Comparison of ENCODE assay signal across 11 mouse cellular contexts in the genomic region with DNA sequence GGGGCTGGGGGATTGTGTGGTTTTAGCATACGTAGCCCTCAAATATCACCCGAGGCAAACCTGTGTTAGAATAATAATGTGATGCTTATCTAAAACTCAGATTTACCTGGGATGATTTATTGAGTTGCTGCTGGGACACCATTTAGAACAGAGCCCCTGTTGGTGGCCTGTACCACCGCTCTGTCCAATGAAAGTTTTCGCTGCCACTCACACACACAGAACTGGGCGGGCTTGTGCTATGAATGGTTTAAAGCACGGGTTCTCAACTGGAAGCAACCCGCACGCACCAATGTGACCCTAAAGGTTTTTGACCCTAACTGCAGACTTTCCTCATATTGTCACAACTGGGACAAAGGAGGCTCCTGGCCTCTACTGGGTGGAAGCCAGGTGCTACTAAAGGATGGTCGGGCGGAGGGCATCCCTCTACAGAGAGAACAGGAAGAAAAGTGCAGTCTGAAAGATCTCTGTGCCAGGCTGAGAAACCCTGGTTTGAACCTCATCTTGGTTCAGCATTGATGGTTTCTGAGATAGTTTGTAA. TPM values are rescaled to one million over a fixed set of nuclear protein-coding genes. Genes with fewer than 3 reads are reported as not detected.
A peak's percentile ranks its signal among the peaks of the same experiment; 100 is the strongest.
DNase-seq lines count a peak whose midpoint lies in the region; ATAC-seq and TF ChIP-seq lines count a peak whose summit lies in the region.
"Had no signal": no experiment of that assay in that cellular context is flagged by ENCODE, and none has a peak within 500 bp of the region (broad histone marks: within the 10 kb centered on the region; RNA-seq: fewer than 3 reads in every experiment).

No protein-coding gene starts in this region.

- no peak for ATAC-seq in hindbrain, embryonic 13.5 days (ENCODE audit: low FRiP score)
- ATAC-seq in hindbrain, embryonic 12.5 days (ENCODE audit: low FRiP score): no peak
- ATAC-seq in limb, embryonic 14.5 days (ENCODE audit: low FRiP score, low read depth): no peak

- TF ChIP-seq POLR2A in limb, embryonic 14.5 days (IDR thresholded peaks at IDR 0.05; ENCODE audit: borderline replicate concordance, extremely low read depth, insufficient read depth, insufficient read length): no peak

- peak overlapping the region; percentile 76; the same call in 1 of the 2 replicates for H3K4me2 ChIP-seq in hindbrain, embryonic 13.5 days
- H3K4me2 ChIP-seq in hindbrain, embryonic 12.5 days (replicated peaks): no peak overlapping the region
- no peak overlapping the region for H3K4me2 ChIP-seq in limb, embryonic 14.5 days (replicated peaks; ENCODE audit: low read depth, low read length, severe bottlenecking)

- H3K36me3 ChIP-seq in hindbrain, embryonic 13.5 days: 0 out of 2 replicates have a peak, but pooled peaks cover 3% of the 10 kb centered on the region
- H3K36me3 ChIP-seq in hindbrain, embryonic 12.5 days: no peaks in the 10 kb centered on the region
- peaks cover 19% of the 10 kb centered on the region for H3K36me3 ChIP-seq in limb, embryonic 14.5 days (ENCODE audit: control insufficient read depth, insufficient read depth, low read length)
- H3K36me3 ChIP-seq: liver, embryonic 12.5 days had no signal

- no peak overlapping the region for H3K4me3 ChIP-seq in hindbrain, embryonic 13.5 days
- H3K4me3 ChIP-seq in hindbrain, embryonic 12.5 days: no peak overlapping the region
- H3K4me3 ChIP-seq in limb, embryonic 14.5 days (replicated peaks; ENCODE audit: low read length): no peak overlapping the region

- H3K4me1 ChIP-seq in hindbrain, embryonic 13.5 days (replicated peaks): peaks cover 27% of the 10 kb centered on the region
- peaks cover 26% of the 10 kb centered on the region for H3K4me1 ChIP-seq in hindbrain, embryonic 12.5 days
- peaks cover 45% of the 10 kb centered on the region for H3K4me1 ChIP-seq in limb, embryonic 14.5 days (ENCODE audit: control insufficient read depth, insufficient read depth, low read length)

- H3K9ac ChIP-seq in hindbrain, embryonic 13.5 days: no peak overlapping the region
- H3K9ac ChIP-seq in hindbrain, embryonic 12.5 days: no peak overlapping the region
- H3K9ac ChIP-seq in limb, embryonic 14.5 days (ENCODE audit: low read depth, low read length, severe bottlenecking): no peak overlapping the region

- no peaks in the 10 kb centered on the region for H3K9me3 ChIP-seq in hindbrain, embryonic 13.5 days
- H3K9me3 ChIP-seq in hindbrain, embryonic 12.5 days (replicated peaks): no peaks in the 10 kb centered on the region
- no peaks in the 10 kb centered on the region for H3K9me3 ChIP-seq in limb, embryonic 14.5 days (ENCODE audit: control insufficient read depth, low read length)
- H3K9me3 ChIP-seq: liver, embryonic 12.5 days had no signal

- WGBS in hindbrain, embryonic 13.5 days: 51% methylated on average over 10 of the region's 10 CpGs
- WGBS in hindbrain, embryonic 12.5 days: 51% methylated on average over 10 of the region's 10 CpGs
- 55% methylated on average over 10 of the region's 10 CpGs for WGBS in limb, embryonic 14.5 days

- DNase-seq in embryo, embryonic 10 days (ENCODE audit: low spot score): peak; percentile 21
- no peak for DNase-seq in embryo, embryonic 11 days
- peak; percentile 49 for DNase-seq in R1 (ENCODE audit: low read depth, low spot score)
- no peak for DNase-seq in limb, embryonic 14.5 days (ENCODE audit: low spot score)
- no peak for DNase-seq in thymus, postnatal 36 days
- no peak for DNase-seq in c-Kit-positive CD71-positive TER-119-positive erythroid progenitor cells, embryonic 14.5 days (ENCODE audit: low spot score)

- no peak overlapping the region for H3K27ac ChIP-seq in hindbrain, embryonic 13.5 days
- no peak overlapping the region for H3K27ac ChIP-seq in hindbrain, embryonic 12.5 days
- 0 out of 2 replicates have a peak overlapping the region, but pooled peaks have one; percentile 94 for H3K27ac ChIP-seq in limb, embryonic 14.5 days (replicated peaks; ENCODE audit: low read depth, low read length)
- H3K27ac ChIP-seq: liver, embryonic 12.5 days had no signal

- peaks cover 17% of the 10 kb centered on the region for H3K27me3 ChIP-seq in hindbrain, embryonic 13.5 days
- H3K27me3 ChIP-seq in hindbrain, embryonic 12.5 days: peaks cover 13% of the 10 kb centered on the region
- no peaks in the 10 kb centered on the region for H3K27me3 ChIP-seq in limb, embryonic 14.5 days (ENCODE audit: control insufficient read depth, insufficient read depth, low read length)

RNA-seq across cellular contexts. Expression of gene Capn2, which starts 0.8 kb away (rescaled TPM):
- polyA plus RNA-seq in hindbrain, embryonic 13.5 days (2015; fragmentation: Nextera tagmentation; extraction: Ambion mirVana): 85.0 and 85.8 TPM in 2 replicates
- 136 and 138 TPM in 2 replicates for polyA plus RNA-seq in hindbrain, embryonic 12.5 days (2016; fragmentation: Nextera tagmentation; extraction: Ambion mirVana)
- polyA plus RNA-seq in limb, embryonic 14.5 days (2012; rRNA removed): 76.7 and 90.5 TPM in 2 replicates
- 119 and 126 TPM in 2 replicates for polyA plus RNA-seq in limb, embryonic 14.5 days (2014; fragmentation: Nextera tagmentation; extraction: Ambion mirVana)

RNA-seq across cellular contexts. Expression of gene Capn8, which starts 46.6 kb away (rescaled TPM):
- 0.10 TPM in 2 replicates for polyA plus RNA-seq in hindbrain, embryonic 13.5 days (2015; fragmentation: Nextera tagmentation; extraction: Ambion mirVana)
- polyA plus RNA-seq in hindbrain, embryonic 12.5 days (2016; fragmentation: Nextera tagmentation; extraction: Ambion mirVana): not detected in 2 replicates
- 0.08 TPM in 2 replicates for polyA plus RNA-seq in limb, embryonic 14.5 days (2012; rRNA removed)
- polyA plus RNA-seq in limb, embryonic 14.5 days (2014; fragmentation: Nextera tagmentation; extraction: Ambion mirVana): 0.08 TPM in 1 of 2 replicates, not detected in the other
- polyA plus RNA-seq: heart, embryonic 16.5 days; liver, embryonic 12.5 days; midbrain, embryonic 14.5 days had no signal

Comparison
In these comparisons a context has a peak if more than half of its experiments do, and no peak if none do; other contexts are left out.
1. DNase-seq: peak in embryo, embryonic 10 days (single experiment) and R1 (single experiment); none in embryo, embryonic 11 days (single experiment), limb, embryonic 14.5 days (single experiment), thymus, postnatal 36 days (0 of 2) and c-Kit-positive CD71-positive TER-119-positive erythroid progenitor cells, embryonic 14.5 days (single experiment).